Mouse (Mus musculus) retina, adult 2 months (tissue): ENCODE results near the gene Rcc1.

Experiments used
- DNase-seq: peaks from one replicate; pipeline ENCODE4 v3.0.0-alpha.2; 2012; ENCODE audit warnings: low read depth, low spot score

Rcc1 gene

DNA sequence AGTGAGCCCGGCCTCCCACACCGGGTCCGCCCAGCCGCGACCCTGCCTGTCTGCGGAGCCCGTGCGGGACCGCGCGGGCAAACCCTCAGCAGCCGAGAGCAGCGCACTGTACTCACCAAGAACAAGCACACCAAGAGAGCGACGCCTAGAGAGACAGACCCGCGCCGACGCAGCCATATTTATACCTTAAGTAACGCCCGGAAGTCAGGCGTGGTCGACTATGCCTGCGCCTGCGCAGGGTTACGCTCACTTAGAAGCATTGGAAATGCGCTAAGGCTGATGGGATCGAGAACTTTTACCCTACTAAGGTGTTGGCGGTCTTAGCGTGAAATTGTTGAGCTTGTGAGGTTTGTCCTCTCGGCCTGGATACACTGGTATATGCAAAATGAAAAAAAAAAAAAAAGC is at the start of gene Rcc1:
Gene Rcc1, minus strand, starts transcription at position 125 of the 405 bp plus-strand sequence.
- peak; percentile 74 for DNase-seq

DNA sequence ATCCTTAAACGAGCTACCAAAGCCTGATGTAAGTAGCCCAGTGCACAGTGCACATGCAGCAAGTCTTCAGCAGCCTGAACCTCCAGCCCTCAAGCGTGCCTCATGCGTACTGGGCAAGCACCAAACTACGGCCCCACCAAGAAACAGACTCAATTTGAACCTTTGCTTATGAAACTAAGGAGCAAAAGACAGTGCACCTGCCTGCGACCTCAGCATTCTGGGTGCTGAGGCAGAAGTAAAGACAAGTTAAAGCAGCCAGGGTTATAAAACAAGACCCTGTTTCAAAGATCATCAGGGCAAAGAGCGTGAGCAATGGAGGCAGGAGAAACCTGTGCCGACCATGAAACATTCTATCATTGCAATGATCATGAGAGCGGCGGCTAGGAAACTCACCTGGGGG is 47.6 kb upstream of the Rcc1 start:
- no peak for DNase-seq

DNA sequence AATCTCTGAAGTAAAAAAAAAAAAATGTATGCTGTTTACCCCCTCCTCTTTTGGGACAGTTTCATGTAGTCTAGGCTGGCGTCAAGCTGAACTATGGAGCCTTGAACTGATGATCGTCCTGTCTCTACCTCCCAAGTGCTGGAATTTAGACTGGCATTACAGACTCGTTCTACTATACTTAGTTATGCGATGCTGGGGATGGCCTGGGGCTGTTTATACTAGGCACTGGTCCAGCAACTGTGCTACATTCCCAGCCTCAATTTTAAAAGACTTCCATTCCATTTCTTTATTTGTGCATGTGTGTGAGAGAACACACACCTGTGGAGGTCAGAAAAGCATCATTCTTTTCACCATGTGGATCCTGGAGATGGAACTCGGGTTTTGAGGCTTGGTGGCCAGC is 45.5 kb upstream of the Rcc1 start:
- DNase-seq, result no peak

DNA sequence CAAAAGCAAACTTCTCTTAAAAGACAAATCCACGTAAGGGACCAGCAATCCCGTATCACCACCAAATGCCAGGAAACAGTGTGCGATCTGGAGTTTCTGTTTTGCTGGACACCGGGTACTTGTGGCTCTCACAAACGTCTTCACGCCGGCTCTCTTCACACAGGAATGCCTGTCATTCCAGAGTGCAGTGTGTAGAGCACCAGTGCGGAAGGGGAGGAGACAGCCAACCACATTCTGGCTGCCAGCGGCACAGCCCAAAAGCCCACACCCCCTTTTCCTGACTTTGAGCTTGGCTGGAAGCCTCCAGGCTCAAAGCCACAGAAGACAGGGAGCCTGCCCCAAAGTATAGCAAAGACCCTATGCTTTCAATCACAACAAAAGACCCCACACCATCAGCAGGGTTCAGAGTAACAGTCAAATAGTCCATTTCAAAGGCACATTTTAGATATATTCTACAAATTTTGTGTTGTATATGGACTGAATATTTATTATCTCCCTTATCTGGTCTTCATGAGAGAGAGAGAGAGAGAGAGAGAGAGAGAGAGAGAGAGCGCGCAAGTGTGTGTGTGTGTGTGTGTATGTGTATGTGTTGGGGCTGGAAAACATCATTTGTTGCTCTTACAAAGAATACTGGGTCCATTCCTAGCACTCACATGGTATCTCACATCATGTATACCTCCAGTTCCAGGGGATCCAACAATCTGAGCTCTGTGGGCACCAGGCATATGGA is 44.8 kb upstream of the Rcc1 start:
- DNase-seq, result no peak

DNA sequence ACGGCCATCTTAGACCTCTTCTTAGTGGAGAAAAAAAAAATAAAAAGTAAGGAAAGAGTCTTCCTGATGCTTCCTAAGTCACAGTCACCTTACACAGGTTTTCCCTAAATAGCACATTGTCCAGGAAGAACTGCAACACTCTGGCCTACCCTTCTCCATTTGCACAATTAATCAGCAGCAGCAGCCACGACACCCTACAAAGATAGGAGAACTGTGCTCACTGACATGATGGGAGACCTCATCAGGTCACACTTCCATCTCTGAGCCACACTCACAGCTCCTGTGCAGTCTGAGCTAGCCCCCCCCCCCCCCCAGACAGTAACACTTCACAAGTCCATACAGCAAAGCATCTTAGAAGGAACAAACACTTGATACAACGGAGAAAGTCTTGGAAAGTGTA is 43.7 kb upstream of the Rcc1 start:
- no peak for DNase-seq

DNA sequence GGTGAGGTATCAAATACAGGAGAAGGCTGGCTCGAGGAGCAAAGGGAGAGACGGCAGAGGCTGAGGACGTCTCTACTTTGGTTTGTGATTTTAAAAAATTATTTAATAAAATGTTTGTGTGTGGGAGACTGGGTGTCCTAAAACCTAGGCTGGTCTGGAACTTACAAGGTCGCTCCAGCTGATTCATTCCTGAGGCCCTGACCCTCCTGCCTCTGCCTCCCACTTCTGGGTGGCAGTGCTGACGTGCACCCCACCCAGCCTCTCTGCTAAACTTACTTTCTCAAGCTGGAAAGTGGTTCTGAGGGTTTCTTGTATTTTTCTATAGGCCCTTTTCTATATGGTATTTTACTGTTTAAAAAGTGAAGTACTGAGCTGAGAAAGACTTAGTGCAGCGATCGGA is 42.8 kb upstream of the Rcc1 start:
- DNase-seq, result no peak

DNA sequence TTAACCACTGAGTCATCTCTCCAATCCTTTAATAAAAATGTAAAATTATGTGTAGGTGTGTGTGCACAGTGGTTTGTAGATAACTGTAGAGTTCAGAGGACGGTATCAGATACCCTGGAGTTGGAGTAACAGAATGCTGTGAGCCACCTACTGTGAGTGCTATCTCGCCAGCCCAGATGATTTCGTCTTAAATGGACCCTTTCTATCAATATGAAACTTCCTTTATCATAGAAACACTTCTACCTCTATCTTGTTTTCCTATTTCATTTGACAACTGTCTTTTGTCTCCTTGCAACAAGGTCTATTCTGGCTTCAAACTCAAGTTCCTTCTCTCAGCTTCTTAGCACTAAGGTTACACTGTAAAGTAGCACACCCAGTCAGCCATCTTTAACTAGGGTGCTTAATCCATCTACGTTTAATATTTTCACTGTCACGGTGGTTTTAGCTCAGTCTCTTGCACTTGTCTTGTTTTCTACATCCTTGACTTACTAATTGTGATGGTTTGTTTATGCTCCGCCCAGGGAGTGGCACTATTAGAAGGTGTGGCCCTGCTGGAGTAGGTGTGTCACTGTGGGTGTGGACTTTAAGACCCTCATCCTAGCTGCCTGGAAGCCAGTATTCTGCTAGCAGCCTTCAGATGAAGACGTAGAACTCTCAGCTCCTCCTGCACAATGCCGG is 37.8 kb upstream of the Rcc1 start:
- no peak for DNase-seq

DNA sequence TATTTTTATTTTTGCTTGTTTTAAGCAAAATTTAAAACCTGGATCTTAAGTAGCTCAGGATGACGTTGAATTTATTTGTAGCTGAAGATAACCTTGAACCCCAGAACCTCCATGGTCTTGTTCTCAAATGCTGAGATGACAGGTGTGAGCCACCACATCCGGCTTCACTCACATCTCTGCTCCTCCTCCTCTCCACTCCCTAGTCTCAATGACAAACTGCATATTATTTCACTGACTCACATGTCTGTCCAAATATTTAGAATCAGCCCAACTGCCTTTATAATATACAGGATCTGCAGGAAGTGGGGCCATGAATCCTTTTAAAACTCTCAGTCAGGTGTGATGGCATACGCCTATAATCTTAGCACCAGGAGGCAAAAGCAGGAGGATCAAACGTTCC is 35.9 kb upstream of the Rcc1 start:
- DNase-seq, result no peak

DNA sequence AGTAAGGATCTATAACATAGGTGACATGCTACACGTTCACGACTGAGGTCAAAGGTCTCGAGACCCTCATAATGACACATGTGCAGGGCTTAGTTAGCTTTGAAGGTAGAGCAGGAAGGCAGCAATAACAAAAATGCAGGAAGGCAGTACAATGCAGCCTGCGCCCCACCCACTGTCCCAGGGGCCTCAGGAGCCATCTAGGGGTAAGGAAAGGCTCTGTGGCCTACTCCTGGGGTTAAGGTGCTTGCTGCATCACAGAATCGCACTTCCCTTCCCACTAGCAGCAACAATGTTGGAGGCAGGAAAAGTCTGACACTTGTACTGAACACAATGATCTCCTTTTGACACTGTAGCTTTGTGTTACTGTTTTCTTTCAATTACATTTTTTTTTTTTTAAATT is 34.2 kb upstream of the Rcc1 start:
- DNase-seq, result no peak

DNA sequence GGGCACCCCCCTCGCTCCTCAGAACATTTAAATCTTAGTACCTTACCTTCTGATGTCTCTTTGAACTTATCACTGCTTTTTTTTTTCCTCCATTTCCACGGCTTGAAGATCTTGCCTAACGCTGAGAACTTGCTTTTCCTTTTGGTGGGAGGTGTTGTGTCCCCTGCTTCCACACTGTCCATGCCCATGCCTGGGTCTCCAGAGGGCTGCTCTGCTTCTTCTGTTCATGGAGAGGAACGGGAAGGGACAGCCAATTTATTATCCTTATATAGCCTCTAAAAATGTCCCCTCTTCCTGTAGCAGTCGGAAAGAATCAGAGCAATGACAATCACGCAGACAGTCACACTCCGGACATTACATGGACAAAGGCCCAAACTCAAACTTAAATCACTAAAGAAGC is 33.4 kb upstream of the Rcc1 start:
- no peak for DNase-seq

DNA sequence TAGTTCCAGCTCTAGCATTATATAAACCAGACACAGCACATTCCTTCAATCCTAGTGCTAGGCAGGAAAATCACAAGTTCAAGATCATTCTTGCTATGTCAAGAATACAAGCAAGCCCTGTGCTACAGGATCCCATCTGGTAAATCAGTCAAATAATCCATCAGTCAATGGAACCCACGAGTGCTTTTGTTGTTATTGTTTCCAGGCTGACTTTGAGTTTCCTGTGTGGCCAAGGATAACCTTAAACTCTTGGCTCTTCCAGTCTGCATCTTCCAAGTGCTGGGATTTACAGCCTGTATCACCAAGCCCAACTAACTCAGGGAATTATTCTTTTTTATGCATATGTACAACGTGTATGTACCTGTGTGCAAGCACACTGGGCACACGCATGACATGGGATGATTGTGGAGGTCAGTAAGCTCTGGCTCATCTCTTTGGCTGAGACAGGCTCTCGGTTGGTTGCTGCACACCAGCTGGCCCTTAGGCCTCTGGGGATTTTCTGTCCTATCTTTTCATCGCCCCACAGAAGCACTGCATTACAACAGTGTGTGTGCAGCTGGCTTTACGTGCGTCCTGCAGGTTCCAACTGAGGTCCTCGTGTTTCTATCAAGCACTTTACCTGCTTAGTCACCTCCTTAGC is 32.5 kb upstream of the Rcc1 start:
- no peak for DNase-seq

DNA sequence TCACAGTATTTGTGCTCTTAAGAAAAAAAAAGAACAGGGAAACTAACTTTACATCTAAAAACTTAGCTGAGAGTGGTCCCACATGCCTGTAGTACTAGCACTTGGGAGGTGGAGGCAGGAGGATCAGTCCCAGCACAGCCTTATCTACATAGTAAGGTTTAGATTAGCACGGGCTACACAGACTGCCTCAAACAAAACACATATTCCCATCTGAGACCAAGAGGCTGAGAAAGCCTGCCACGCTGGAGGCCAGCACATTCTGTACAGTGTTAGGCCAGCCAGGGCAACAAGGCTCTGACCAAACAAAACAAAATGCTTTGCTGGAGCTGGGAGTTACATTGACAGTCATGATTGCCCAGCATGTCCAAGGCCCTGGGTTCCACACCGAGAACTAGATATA is 30.1 kb upstream of the Rcc1 start:
- no peak for DNase-seq

DNA sequence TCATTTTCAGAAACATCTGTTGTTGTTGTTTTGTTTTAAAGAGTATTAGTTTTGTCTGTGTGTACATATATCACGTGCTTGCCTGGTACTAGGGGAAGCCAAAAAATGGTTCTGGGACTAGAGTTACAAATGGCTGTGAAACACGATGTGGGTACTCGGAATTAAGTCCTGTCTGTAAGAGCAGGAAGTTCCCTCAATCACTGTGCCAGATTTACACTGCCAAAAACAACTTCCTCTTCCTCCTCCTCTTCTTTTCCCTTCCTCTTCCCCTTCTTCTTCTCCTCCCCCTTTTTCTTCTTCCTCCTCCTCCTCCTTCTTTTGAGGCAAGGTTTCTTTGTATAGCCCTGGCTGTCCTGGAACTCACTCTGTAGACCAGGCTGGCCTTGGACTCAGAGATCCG is 28.9 kb upstream of the Rcc1 start:
- no peak for DNase-seq

DNA sequence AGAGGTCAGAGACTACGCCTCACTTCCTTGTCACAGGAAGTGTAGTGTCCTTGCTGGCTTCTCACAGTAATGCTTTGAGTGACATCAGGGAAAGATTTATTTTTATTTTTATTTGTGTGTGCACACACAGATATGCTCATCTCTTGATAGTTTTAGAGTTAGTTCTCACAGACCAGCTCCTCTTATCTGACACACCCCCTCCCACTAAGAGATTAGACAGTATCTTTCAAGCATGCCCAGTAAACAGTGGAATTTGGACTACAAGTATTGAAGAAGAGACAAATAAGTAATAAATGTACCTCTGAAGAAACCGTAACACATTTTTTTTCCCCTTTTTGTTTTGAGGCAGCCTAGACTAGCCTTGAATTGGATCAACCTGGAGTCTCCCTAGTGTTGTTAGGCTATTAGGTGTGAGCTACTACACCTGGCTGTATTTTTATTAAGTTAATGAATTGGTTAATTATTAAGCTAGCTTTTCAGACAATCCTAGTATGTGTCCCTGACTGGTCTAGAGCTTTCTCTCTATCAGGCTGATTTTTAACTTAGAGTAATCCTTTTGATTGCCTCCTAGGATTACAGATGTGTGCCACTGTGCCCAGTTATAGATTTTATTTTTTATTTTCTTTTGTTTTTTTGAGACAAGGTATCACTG is 27.7 kb upstream of the Rcc1 start:
- no peak for DNase-seq

DNA sequence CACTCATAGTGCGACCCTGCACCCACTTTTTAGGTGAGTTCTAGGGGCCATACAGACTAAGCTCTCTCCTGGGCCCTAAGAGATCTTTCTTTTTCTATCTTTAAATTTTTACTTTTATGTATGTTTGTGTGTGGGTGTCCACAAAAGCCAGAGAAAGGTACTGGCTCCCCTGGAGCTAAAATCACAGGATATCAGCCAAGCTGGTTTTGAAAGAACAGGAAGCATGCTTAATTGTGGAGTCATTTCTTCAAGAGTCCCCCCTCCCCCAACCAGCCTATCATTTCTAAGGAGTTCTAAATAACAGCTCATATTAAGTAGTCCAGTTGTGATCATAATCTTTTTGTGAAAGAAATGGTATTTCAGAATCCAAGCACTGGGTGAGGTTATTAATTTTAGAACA is 20.4 kb upstream of the Rcc1 start:
- DNase-seq, result no peak

DNA sequence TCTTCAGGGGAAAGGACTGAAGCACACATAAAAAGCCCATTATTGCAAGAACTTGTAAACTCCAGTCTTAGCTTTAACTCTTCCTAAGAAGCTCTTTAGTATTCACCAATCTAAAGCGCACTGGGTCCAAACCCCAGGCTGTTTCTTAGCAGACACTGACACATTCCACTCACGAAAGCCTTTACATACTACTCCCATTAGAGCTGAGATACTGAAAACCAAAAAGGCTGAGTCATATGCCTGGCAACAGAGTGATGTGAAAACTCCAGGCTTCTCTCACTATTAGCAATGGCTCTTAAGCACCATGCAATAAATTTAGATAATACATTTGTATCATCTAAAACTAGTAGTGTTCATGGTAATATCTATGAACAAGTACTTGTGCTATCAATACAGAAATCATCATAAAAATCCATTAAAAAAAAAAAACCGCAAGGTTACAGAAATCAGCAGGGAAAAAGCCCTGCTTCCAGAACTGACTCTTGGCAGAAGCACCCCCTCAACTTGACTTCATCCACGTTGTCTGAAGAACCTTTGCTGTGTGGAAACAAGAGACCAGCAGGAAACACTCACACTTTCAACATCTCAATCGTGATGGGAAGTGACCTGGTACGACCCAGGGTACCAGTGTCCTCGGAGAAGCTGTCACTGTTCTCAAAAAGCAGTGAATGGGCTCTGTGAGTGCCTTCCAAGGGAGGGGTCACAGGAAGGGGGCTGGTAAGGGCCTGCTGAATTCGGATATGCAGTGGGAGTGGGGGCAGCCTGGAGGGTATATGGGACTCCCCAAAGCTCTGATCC is 16.7 kb upstream of the Rcc1 start:
- no peak for DNase-seq

DNA sequence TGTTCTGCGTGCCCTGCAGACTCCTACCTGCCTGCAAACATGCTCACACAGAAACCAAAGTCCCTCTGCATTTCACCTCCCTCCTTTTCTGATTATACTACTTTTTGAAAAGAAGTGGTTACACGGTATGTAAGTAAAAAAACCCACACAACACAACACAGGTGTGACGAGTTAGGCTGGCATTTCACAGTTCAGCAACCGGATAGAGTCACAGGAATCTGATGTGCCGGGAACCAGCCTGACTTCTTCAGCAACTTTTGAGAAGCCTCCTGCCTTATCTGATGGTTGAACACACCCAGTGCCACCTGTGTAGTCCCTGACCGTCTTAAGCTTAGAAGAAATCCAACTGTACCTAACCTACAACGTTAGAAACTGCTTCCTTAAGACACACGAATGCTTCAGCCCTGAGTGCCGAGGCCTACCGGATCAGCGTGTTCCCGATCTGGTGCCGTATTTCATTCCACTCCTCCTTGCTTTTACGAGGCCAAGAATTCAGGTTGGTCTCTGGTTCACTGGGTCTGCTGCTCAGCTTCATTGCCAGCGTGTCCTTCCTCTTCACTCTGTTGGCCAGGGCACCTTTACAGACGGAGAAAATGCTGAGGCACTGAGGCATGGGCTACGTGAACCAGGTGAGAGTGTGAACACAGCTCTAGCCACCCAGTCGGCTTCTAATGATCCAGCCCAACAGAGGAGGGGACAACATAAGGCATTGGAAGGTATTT is 14.2 kb upstream of the Rcc1 start:
- DNase-seq, result no peak

DNA sequence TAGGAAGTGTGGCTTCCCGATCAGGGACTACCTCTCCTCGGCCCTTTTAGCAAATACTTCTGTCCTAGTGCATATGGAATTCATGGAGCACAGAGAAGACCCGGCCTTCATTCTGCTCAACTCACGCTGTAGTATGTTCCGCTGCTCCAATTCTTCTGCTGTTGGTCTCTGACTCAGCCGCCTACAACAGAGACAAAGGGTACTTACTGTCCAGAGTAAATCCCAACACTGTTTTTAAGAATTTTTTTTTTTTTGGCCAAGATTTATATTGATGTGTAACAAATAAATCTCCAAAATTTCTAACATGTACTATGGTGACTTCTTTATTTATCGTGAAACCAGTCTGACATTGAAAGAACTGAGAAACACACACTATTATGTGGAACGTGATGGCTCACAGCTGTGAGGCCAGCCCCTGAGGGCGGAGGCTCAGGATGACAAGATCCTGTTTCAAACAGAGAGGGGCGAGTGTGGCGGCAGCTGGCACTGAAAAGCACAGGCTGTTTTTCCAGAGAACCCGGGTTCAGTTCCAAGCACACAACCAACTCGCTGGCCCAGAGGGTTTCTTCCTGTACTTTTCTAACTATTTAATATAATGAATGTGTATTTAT is 12.2 kb upstream of the Rcc1 start:
- DNase-seq, result no peak

DNA sequence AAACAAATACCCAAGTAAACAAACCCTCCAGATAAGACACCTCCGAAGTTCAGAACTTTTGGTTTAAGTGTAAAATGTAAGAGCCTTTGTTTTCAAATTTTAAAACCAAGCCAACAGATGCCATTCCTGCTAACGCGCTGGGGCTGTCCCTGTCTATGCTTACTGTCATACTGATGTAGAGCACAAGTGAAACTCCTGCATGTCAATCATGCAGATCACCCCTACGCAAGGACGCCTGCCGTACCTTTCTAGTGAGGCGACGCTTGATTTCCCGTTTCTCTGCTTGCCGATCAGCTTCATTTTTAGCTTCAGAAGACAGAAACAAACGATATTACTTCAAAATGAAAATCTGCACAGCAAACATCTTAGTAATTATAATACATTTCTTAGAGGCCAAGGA is 10.1 kb upstream of the Rcc1 start:
- DNase-seq, result no peak

DNA sequence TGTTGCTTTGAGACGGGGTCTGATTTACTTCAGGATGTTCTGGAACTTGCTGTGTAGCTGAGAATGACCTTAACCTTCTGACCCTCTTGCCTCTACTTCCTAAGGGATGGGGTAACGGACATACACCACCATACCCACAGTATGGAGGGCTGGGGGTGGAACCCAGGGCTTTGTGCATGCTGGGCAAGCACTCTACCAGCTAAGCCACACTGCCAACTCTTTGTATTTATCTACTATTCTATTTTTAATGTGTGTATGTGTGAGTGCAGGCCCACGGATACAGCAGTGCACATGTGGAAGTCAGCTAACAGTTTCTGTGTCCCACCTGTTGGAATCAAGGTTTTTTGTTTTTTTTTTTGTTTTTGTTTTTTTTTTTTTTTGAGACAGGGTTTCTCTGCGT is 6.1 kb upstream of the Rcc1 start:
- no peak for DNase-seq

DNA sequence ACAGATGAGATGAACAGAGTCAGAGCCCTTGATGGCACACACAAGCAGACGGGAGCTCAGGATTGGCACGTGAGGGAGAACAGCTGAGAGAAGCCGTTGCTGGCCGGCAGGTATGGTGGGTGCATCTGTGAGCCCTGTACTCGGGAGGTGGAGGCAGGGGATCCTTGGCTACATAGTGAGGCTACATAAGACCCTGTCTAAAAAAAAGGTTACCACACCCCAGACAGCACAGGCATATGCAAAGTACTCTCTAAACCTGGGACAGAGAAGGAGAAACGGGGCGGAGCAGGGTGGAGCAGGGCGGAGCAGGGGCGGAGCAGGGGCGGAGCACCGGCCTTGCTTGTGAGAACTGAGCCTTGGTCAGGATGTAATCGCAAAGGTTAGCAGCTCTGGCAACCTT is 2.8 kb upstream of the Rcc1 start:
- DNase-seq, result no peak
